Mouse (Mus musculus): ENCODE data around the gene Spon1. TPM values are rescaled to one million over a fixed set of nuclear protein-coding genes. Genes with fewer than 3 reads are reported as not detected.

Gene Spon1
- polyA plus RNA-seq, 1 experiment from 2014 or later = 0.96 TPM

GRCm38 (mm10) chr7:113898388-113898787, 132.6 kb downstream of the Spon1 start:
- H3K9ac ChIP-seq (ENCODE audit: low read depth, low read length) = no peak overlapping the region
- no peaks in the 10 kb centered on the region for H3K9me3 ChIP-seq (replicated peaks; ENCODE audit: control insufficient read depth, low read length)
- H3K4me1 ChIP-seq (ENCODE audit: control insufficient read depth, low read depth, low read length) = no peaks in the 10 kb centered on the region
- H3K27me3 ChIP-seq (ENCODE audit: control insufficient read depth, insufficient read depth, low read depth, low read length) = no peaks in the 10 kb centered on the region
- H3K4me3 ChIP-seq (ENCODE audit: low read depth, low read length) = no peak overlapping the region
- no peak overlapping the region for H3K27ac ChIP-seq (ENCODE audit: low read length)
- no peak for ATAC-seq (ENCODE audit: low read depth)
- H3K36me3 ChIP-seq (ENCODE audit: control insufficient read depth, insufficient read depth) = no peaks in the 10 kb centered on the region
- no peak overlapping the region for H3K4me2 ChIP-seq (ENCODE audit: low read depth, low read length)

GRCm38 (mm10) chr7:113901511-113901910, 135.7 kb downstream of the Spon1 start:
- WGBS (ENCODE audit: insufficient replicate concordance) = 77% methylated on average over 2 of the region's 2 CpGs
- H3K27ac ChIP-seq (ENCODE audit: low read length) = no peak overlapping the region

GRCm38 (mm10) chr7:113901941-113902515, 136.2 kb downstream of the Spon1 start:
- Histone ChIP-seq H3K4me1 (ENCODE audit: control insufficient read depth, low read depth, low read length) (no peaks in the 10 kb centered on the region), H3K4me2 (ENCODE audit: low read depth, low read length) (no peak overlapping the region), H3K36me3 (ENCODE audit: control insufficient read depth, insufficient read depth) (no peaks in the 10 kb centered on the region), H3K27ac (ENCODE audit: low read length) (no peak overlapping the region), H3K9me3 (replicated peaks; ENCODE audit: control insufficient read depth, low read length) (no peaks in the 10 kb centered on the region), H3K4me3 (ENCODE audit: low read depth, low read length) (no peak overlapping the region), H3K27me3 (ENCODE audit: control insufficient read depth, insufficient read depth, low read depth, low read length) (no peaks in the 10 kb centered on the region), H3K9ac (ENCODE audit: low read depth, low read length) (no peak overlapping the region)
- no peak for ATAC-seq (ENCODE audit: low read depth)
- 51% methylated on average over 10 of the region's 10 CpGs for WGBS (ENCODE audit: insufficient replicate concordance)

More at GRCm38 (mm10) chr7:113901511-113901910, 135.7 kb downstream of the Spon1 start:
- Histone ChIP-seq H3K36me3 (ENCODE audit: control insufficient read depth, insufficient read depth) (no peaks in the 10 kb centered on the region), H3K27me3 (ENCODE audit: control insufficient read depth, insufficient read depth, low read depth, low read length) (no peaks in the 10 kb centered on the region), H3K4me2 (ENCODE audit: low read depth, low read length) (no peak overlapping the region), H3K4me1 (ENCODE audit: control insufficient read depth, low read depth, low read length) (no peaks in the 10 kb centered on the region), H3K9me3 (replicated peaks; ENCODE audit: control insufficient read depth, low read length) (no peaks in the 10 kb centered on the region), H3K4me3 (ENCODE audit: low read depth, low read length) (no peak overlapping the region), H3K9ac (ENCODE audit: low read depth, low read length) (no peak overlapping the region)
- no peak for ATAC-seq (ENCODE audit: low read depth)

GRCm38 (mm10) chr7:113903127-113903827, 137.5 kb downstream of the Spon1 start:
- Histone ChIP-seq H3K9me3 (replicated peaks; ENCODE audit: control insufficient read depth, low read length) (no peaks in the 10 kb centered on the region), H3K27ac (ENCODE audit: low read length) (no peak overlapping the region), H3K4me2 (ENCODE audit: low read depth, low read length) (no peak overlapping the region), H3K9ac (ENCODE audit: low read depth, low read length) (no peak overlapping the region), H3K4me3 (ENCODE audit: low read depth, low read length) (no peak overlapping the region), H3K36me3 (ENCODE audit: control insufficient read depth, insufficient read depth) (no peaks in the 10 kb centered on the region), H3K4me1 (ENCODE audit: control insufficient read depth, low read depth, low read length) (no peaks in the 10 kb centered on the region), H3K27me3 (ENCODE audit: control insufficient read depth, insufficient read depth, low read depth, low read length) (no peaks in the 10 kb centered on the region)
- ATAC-seq (ENCODE audit: low read depth) = no peak
- 61% methylated on average over 3 of the region's 3 CpGs for WGBS (ENCODE audit: insufficient replicate concordance)

GRCm38 (mm10) chr7:113903939-113904338, 138.1 kb downstream of the Spon1 start:
- Histone ChIP-seq H3K36me3 (ENCODE audit: control insufficient read depth, insufficient read depth) (no peaks in the 10 kb centered on the region), H3K27me3 (ENCODE audit: control insufficient read depth, insufficient read depth, low read depth, low read length) (no peaks in the 10 kb centered on the region), H3K4me2 (ENCODE audit: low read depth, low read length) (no peak overlapping the region), H3K27ac (ENCODE audit: low read length) (no peak overlapping the region), H3K4me3 (ENCODE audit: low read depth, low read length) (no peak overlapping the region), H3K9me3 (replicated peaks; ENCODE audit: control insufficient read depth, low read length) (no peaks in the 10 kb centered on the region), H3K4me1 (ENCODE audit: control insufficient read depth, low read depth, low read length) (no peaks in the 10 kb centered on the region), H3K9ac (ENCODE audit: low read depth, low read length) (no peak overlapping the region)
- 77% methylated on average over 5 of the region's 5 CpGs for WGBS (ENCODE audit: insufficient replicate concordance)
- no peak for ATAC-seq (ENCODE audit: low read depth)

GRCm38 (mm10) chr7:113904348-113904895, 138.6 kb downstream of the Spon1 start:
- H3K36me3 ChIP-seq (ENCODE audit: control insufficient read depth, insufficient read depth) = no peaks in the 10 kb centered on the region
- no peak for ATAC-seq (ENCODE audit: low read depth)
- no peaks in the 10 kb centered on the region for H3K9me3 ChIP-seq (replicated peaks; ENCODE audit: control insufficient read depth, low read length)

GRCm38 (mm10) chr7:113909161-113909825, 143.5 kb downstream of the Spon1 start:
- Histone ChIP-seq H3K9ac (ENCODE audit: low read depth, low read length) (no peak overlapping the region), H3K9me3 (replicated peaks; ENCODE audit: control insufficient read depth, low read length) (no peaks in the 10 kb centered on the region), H3K4me3 (ENCODE audit: low read depth, low read length) (no peak overlapping the region), H3K4me2 (ENCODE audit: low read depth, low read length) (no peak overlapping the region), H3K27me3 (ENCODE audit: control insufficient read depth, insufficient read depth, low read depth, low read length) (no peaks in the 10 kb centered on the region), H3K36me3 (ENCODE audit: control insufficient read depth, insufficient read depth) (no peaks in the 10 kb centered on the region), H3K4me1 (ENCODE audit: control insufficient read depth, low read depth, low read length) (no peaks in the 10 kb centered on the region; the same call in 1 of the 2 replicates), H3K27ac (ENCODE audit: low read length) (no peak overlapping the region)
- 30% methylated on average over 12 of the region's 12 CpGs for WGBS (ENCODE audit: insufficient replicate concordance)
- no peak for ATAC-seq (ENCODE audit: low read depth)

More at GRCm38 (mm10) chr7:113904348-113904895, 138.6 kb downstream of the Spon1 start:
- Histone ChIP-seq H3K4me2 (ENCODE audit: low read depth, low read length) (no peak overlapping the region), H3K27ac (ENCODE audit: low read length) (no peak overlapping the region), H3K27me3 (ENCODE audit: control insufficient read depth, insufficient read depth, low read depth, low read length) (no peaks in the 10 kb centered on the region), H3K4me1 (ENCODE audit: control insufficient read depth, low read depth, low read length) (no peaks in the 10 kb centered on the region; the same call in 1 of the 2 replicates), H3K9ac (ENCODE audit: low read depth, low read length) (no peak overlapping the region), H3K4me3 (ENCODE audit: low read depth, low read length) (no peak overlapping the region)
- WGBS (ENCODE audit: insufficient replicate concordance) = 73% methylated on average over 7 of the region's 7 CpGs

GRCm38 (mm10) chr7:113910856-113911255, 145.1 kb downstream of the Spon1 start:
- H3K36me3 ChIP-seq (ENCODE audit: control insufficient read depth, insufficient read depth) = no peaks in the 10 kb centered on the region
- no peak overlapping the region for H3K9ac ChIP-seq (ENCODE audit: low read depth, low read length)
- WGBS (ENCODE audit: insufficient replicate concordance) = 54% methylated on average over 7 of the region's 7 CpGs
- ATAC-seq (ENCODE audit: low read depth) = no peak
- H3K4me1 ChIP-seq (ENCODE audit: control insufficient read depth, low read depth, low read length) = no peaks in the 10 kb centered on the region; the same call in 1 of the 2 replicates
- no peak overlapping the region for H3K4me2 ChIP-seq (ENCODE audit: low read depth, low read length)
- no peak overlapping the region for H3K27ac ChIP-seq (ENCODE audit: low read length)
- H3K4me3 ChIP-seq (ENCODE audit: low read depth, low read length) = no peak overlapping the region
- no peaks in the 10 kb centered on the region for H3K9me3 ChIP-seq (replicated peaks; ENCODE audit: control insufficient read depth, low read length)
- H3K27me3 ChIP-seq (ENCODE audit: control insufficient read depth, insufficient read depth, low read depth, low read length) = no peaks in the 10 kb centered on the region

GRCm38 (mm10) chr7:113915936-113916335, 150.1 kb downstream of the Spon1 start:
- Histone ChIP-seq H3K36me3 (ENCODE audit: control insufficient read depth, insufficient read depth) (no peaks in the 10 kb centered on the region), H3K4me2 (ENCODE audit: low read depth, low read length) (no peak overlapping the region), H3K4me1 (ENCODE audit: control insufficient read depth, low read depth, low read length) (no peaks in the 10 kb centered on the region), H3K27me3 (ENCODE audit: control insufficient read depth, insufficient read depth, low read depth, low read length) (no peaks in the 10 kb centered on the region), H3K27ac (ENCODE audit: low read length) (no peak overlapping the region), H3K9ac (ENCODE audit: low read depth, low read length) (no peak overlapping the region), H3K9me3 (replicated peaks; ENCODE audit: control insufficient read depth, low read length) (no peaks in the 10 kb centered on the region), H3K4me3 (ENCODE audit: low read depth, low read length) (no peak overlapping the region)
- 49% methylated on average over 4 of the region's 4 CpGs for WGBS (ENCODE audit: insufficient replicate concordance)
- no peak for ATAC-seq (ENCODE audit: low read depth)

Measured in liver, embryonic 16.5 days (tissue).